Mouse (Mus musculus): ENCODE measurements at regions not wholly inside any gene's neighbourhood (a gene's known extent, or its start where the extent isn't known, plus 50 kb on each side); places are given as distances from the start of the nearest gene placed in this dataset.

- no peaks in the 10 kb centered on the region for H3K27me3 ChIP-seq (ENCODE audit: control insufficient read depth, insufficient read depth, low read length)
- ATAC-seq (ENCODE audit: insufficient read depth, low read depth) (no peak), DNase-seq (ENCODE audit: low spot score) (no peak)
- no peaks in the 10 kb centered on the region for H3K9me3 ChIP-seq (replicated peaks; ENCODE audit: control insufficient read depth, low read length)
- H3K27ac ChIP-seq (ENCODE audit: low read depth) = no peak overlapping the region
- H3K36me3 ChIP-seq (replicated peaks; ENCODE audit: control insufficient read depth, insufficient read depth, low read length) = no peaks in the 10 kb centered on the region
- WGBS = 49% methylated on average over 5 of the region's 5 CpGs
- H3K4me2 ChIP-seq (ENCODE audit: low read depth, low read length) = no peak overlapping the region
- TF ChIP-seq CTCF (IDR thresholded peaks at IDR 0.05; ENCODE audit: low read depth) = no peak
- TF ChIP-seq EP300 (IDR thresholded peaks at IDR 0.05; ENCODE audit: low read depth) = no peak
- no peak overlapping the region for H3K9ac ChIP-seq (replicated peaks; ENCODE audit: low read depth, low read length)
- H3K4me3 ChIP-seq (ENCODE audit: low read depth, low read length) = no peak overlapping the region
- no peaks in the 10 kb centered on the region for H3K4me1 ChIP-seq (ENCODE audit: control insufficient read depth, insufficient read depth)
Measured at GRCm38 (mm10) chr15:27173506-27173905, 278.1 kb upstream of the Fbxl7 start.

- no peak for ATAC-seq (ENCODE audit: insufficient read depth, low read depth)
- Histone ChIP-seq H3K9ac (replicated peaks; ENCODE audit: low read depth, low read length) (no peak overlapping the region), H3K36me3 (replicated peaks; ENCODE audit: control insufficient read depth, insufficient read depth, low read length) (no peaks in the 10 kb centered on the region), H3K4me1 (ENCODE audit: control insufficient read depth, insufficient read depth) (no peaks in the 10 kb centered on the region), H3K4me3 (ENCODE audit: low read depth, low read length) (no peak overlapping the region), H3K9me3 (replicated peaks; ENCODE audit: control insufficient read depth, low read length) (no peaks in the 10 kb centered on the region), H3K27ac (ENCODE audit: low read depth) (no peak overlapping the region), H3K27me3 (ENCODE audit: control insufficient read depth, insufficient read depth, low read length) (no peaks in the 10 kb centered on the region), H3K4me2 (ENCODE audit: low read depth, low read length) (no peak overlapping the region)
- DNase-seq (ENCODE audit: low spot score) = no peak
- TF ChIP-seq EP300 (IDR thresholded peaks at IDR 0.05; ENCODE audit: low read depth) = no peak
- WGBS = 65% methylated on average over 13 of the region's 13 CpGs
Measured at GRCm38 (mm10) chr15:27178084-27178935, 282.9 kb upstream of the Fbxl7 start.

- Histone ChIP-seq H3K27ac (ENCODE audit: low read depth) (no peak overlapping the region), H3K9ac (replicated peaks; ENCODE audit: low read depth, low read length) (no peak overlapping the region), H3K36me3 (replicated peaks; ENCODE audit: control insufficient read depth, insufficient read depth, low read length) (no peaks in the 10 kb centered on the region), H3K4me3 (ENCODE audit: low read depth, low read length) (no peak overlapping the region), H3K9me3 (replicated peaks; ENCODE audit: control insufficient read depth, low read length) (no peaks in the 10 kb centered on the region), H3K4me1 (ENCODE audit: control insufficient read depth, insufficient read depth) (no peaks in the 10 kb centered on the region), H3K4me2 (ENCODE audit: low read depth, low read length) (no peak overlapping the region), H3K27me3 (ENCODE audit: control insufficient read depth, insufficient read depth, low read length) (no peaks in the 10 kb centered on the region)
- WGBS = 39% methylated on average over 4 of the region's 4 CpGs
- peak; percentile 20 for DNase-seq (ENCODE audit: low spot score)
- ATAC-seq (ENCODE audit: insufficient read depth, low read depth) = no peak
- TF ChIP-seq EP300 (IDR thresholded peaks at IDR 0.05; ENCODE audit: low read depth) (no peak), CTCF (IDR thresholded peaks at IDR 0.05; ENCODE audit: low read depth) (peak; percentile 80)
Measured at GRCm38 (mm10) chr15:27189699-27190098, 276.8 kb upstream of the Ank start.

- Histone ChIP-seq H3K9me3 (replicated peaks; ENCODE audit: control insufficient read depth, low read length) (no peaks in the 10 kb centered on the region), H3K4me2 (ENCODE audit: low read depth, low read length) (no peak overlapping the region), H3K36me3 (replicated peaks; ENCODE audit: control insufficient read depth, insufficient read depth, low read length) (no peaks in the 10 kb centered on the region), H3K4me3 (ENCODE audit: low read depth, low read length) (no peak overlapping the region), H3K27ac (ENCODE audit: low read depth) (no peak overlapping the region), H3K4me1 (ENCODE audit: control insufficient read depth, insufficient read depth) (no peaks in the 10 kb centered on the region), H3K9ac (replicated peaks; ENCODE audit: low read depth, low read length) (no peak overlapping the region), H3K27me3 (ENCODE audit: control insufficient read depth, insufficient read depth, low read length) (no peaks in the 10 kb centered on the region)
- DNase-seq (ENCODE audit: low spot score) (no peak), ATAC-seq (ENCODE audit: insufficient read depth, low read depth) (no peak)
- 71% methylated on average over 3 of the region's 3 CpGs for WGBS
- no peak for TF ChIP-seq EP300 (IDR thresholded peaks at IDR 0.05; ENCODE audit: low read depth)
- TF ChIP-seq CTCF (IDR thresholded peaks at IDR 0.05; ENCODE audit: low read depth) = no peak
Measured at GRCm38 (mm10) chr15:27201513-27201912, 265.0 kb upstream of the Ank start.

- DNase-seq (ENCODE audit: low spot score) = peak; percentile 69
- TF ChIP-seq EP300 (IDR thresholded peaks at IDR 0.05; ENCODE audit: low read depth) (no peak), CTCF (IDR thresholded peaks at IDR 0.05; ENCODE audit: low read depth) (no peak)
- no peaks in the 10 kb centered on the region for H3K4me1 ChIP-seq (ENCODE audit: control insufficient read depth, insufficient read depth)
- 29% methylated on average over 6 of the region's 6 CpGs for WGBS
- no peak overlapping the region for H3K27ac ChIP-seq (ENCODE audit: low read depth)
- H3K9ac ChIP-seq (replicated peaks; ENCODE audit: low read depth, low read length) = no peak overlapping the region
- peak; percentile 41; the same call in 1 of the 2 replicates for ATAC-seq (ENCODE audit: insufficient read depth, low read depth)
- H3K4me3 ChIP-seq (ENCODE audit: low read depth, low read length) = no peak overlapping the region
- H3K36me3 ChIP-seq (replicated peaks; ENCODE audit: control insufficient read depth, insufficient read depth, low read length) = no peaks in the 10 kb centered on the region
- H3K4me2 ChIP-seq (ENCODE audit: low read depth, low read length) = no peak overlapping the region
- no peaks in the 10 kb centered on the region for H3K27me3 ChIP-seq (ENCODE audit: control insufficient read depth, insufficient read depth, low read length)
- no peaks in the 10 kb centered on the region for H3K9me3 ChIP-seq (replicated peaks; ENCODE audit: control insufficient read depth, low read length)
Measured at GRCm38 (mm10) chr15:27204888-27205287, 261.6 kb upstream of the Ank start.

GRCm38 (mm10) chr15:27207446-27207845 lies 259.0 kb upstream of the Ank start:
- DNase-seq (ENCODE audit: low spot score) (no peak), ATAC-seq (ENCODE audit: insufficient read depth, low read depth) (no peak)
- H3K9me3 ChIP-seq (replicated peaks; ENCODE audit: control insufficient read depth, low read length) = no peaks in the 10 kb centered on the region
- no peaks in the 10 kb centered on the region for H3K36me3 ChIP-seq (replicated peaks; ENCODE audit: control insufficient read depth, insufficient read depth, low read length)
- H3K27ac ChIP-seq (ENCODE audit: low read depth) = no peak overlapping the region
- H3K4me1 ChIP-seq (ENCODE audit: control insufficient read depth, insufficient read depth) = no peaks in the 10 kb centered on the region
- H3K9ac ChIP-seq (replicated peaks; ENCODE audit: low read depth, low read length) = no peak overlapping the region
- H3K4me3 ChIP-seq (ENCODE audit: low read depth, low read length) = no peak overlapping the region
- H3K27me3 ChIP-seq (ENCODE audit: control insufficient read depth, insufficient read depth, low read length) = no peaks in the 10 kb centered on the region
- WGBS = 81% methylated on average over 11 of the region's 11 CpGs
- TF ChIP-seq EP300 (IDR thresholded peaks at IDR 0.05; ENCODE audit: low read depth) = no peak
- TF ChIP-seq CTCF (IDR thresholded peaks at IDR 0.05; ENCODE audit: low read depth) = no peak
- H3K4me2 ChIP-seq (ENCODE audit: low read depth, low read length) = no peak overlapping the region

Measured in heart, postnatal 0 days (tissue).